Mouse (Mus musculus) lung, postnatal 0 days (tissue): Measurements from ENCODE around the gene Plppr3.

ENCODE experiments used
- CTCF ChIP-seq: IDR thresholded peaks from 2 replicates; pipeline ENCODE4 v1.5.1; 2016; ENCODE audit warnings: antibody characterized with exemption, mild to moderate bottlenecking
- EP300 ChIP-seq: IDR thresholded peaks from 2 replicates; pipeline ENCODE4 v1.6.1; 2016; ENCODE audit warnings: antibody characterized with exemption, mild to moderate bottlenecking, control low read depth

DNA sequence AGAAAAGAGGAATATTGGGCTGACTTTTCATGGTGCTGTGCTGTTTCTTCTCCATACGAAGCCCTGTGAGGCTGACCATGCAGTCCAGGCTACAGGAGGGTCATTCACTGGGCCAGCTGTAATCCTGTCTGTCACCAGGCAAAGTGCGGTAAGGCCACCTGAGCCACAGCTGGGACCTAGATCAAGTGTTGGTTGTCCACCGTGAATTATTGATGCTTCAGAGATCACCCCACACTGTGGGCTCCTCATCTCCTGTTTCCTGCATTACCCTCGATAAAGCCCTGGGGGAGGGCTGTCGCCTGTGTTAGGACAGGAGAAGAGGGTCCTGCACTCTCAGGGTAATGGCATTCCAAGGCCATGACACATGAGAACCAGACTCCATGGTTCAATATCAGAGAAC, 27.9 kb downstream of the Plppr3 start:
- TF ChIP-seq CTCF (no peak), EP300 (no peak)
